Mouse (Mus musculus) neural tube, embryonic 14.5 days (tissue): ENCODE data around the gene Ccdc22. TPM values are rescaled to one million over a fixed set of nuclear protein-coding genes. Genes with fewer than 3 reads are reported as not detected.

Source experiments
- ATAC-seq: fragments of 200-750 bp; cut with Nextera tagmentation; 2 replicates; pipeline ENCODE4 v1.8.0; 2017; ENCODE audit warnings: low read depth, mild to moderate bottlenecking, moderate TSS enrichment, moderate library complexity
- H3K27ac ChIP-seq: fragments of 300-500 bp; sonication (generic); 2 replicates; pipeline ENCODE4 v1.5.1; 2014; ENCODE audit warnings: low read depth, mild to moderate bottlenecking, control low read depth, low read length, moderate library complexity, mixed read lengths
- H3K27me3 ChIP-seq: fragments of 300-500 bp; sonication (generic); 2 replicates; pipeline ENCODE4 v1.6.1; 2014; ENCODE audit warnings: low read length; ENCODE audit not compliant: control insufficient read depth, insufficient read depth
- H3K36me3 ChIP-seq: fragments of 300-500 bp; sonication (generic); 2 replicates; pipeline ENCODE4 v1.6.1; 2014; ENCODE audit warnings: low read length, mixed read lengths; ENCODE audit not compliant: control insufficient read depth, insufficient read depth
- H3K4me1 ChIP-seq: fragments of 300-500 bp; sonication (generic); 2 replicates; pipeline ENCODE4 v1.6.1; 2014; ENCODE audit warnings: low read length; ENCODE audit not compliant: control insufficient read depth, insufficient read depth
- H3K4me2 ChIP-seq: fragments of 300-500 bp; sonication (generic); 2 replicates; pipeline ENCODE4 v1.6.1; 2014; ENCODE audit warnings: mild to moderate bottlenecking, low read depth, low read length, control low read depth
- H3K4me3 ChIP-seq: fragments of 300-500 bp; sonication (generic); 2 replicates; pipeline ENCODE4 v1.5.1; 2014; ENCODE audit warnings: low read depth, low read length, control low read depth, mixed read lengths
- H3K9ac ChIP-seq: fragments of 300-500 bp; sonication (generic); replicated peaks from 2 replicates; pipeline ENCODE4 v1.6.1; 2014; ENCODE audit warnings: low read depth, mild to moderate bottlenecking, control low read depth, low read length, mixed read lengths
- H3K9me3 ChIP-seq: fragments of 300-500 bp; sonication (generic); 2 replicates; pipeline ENCODE4 v1.6.1; 2016; ENCODE audit warnings: low read length; ENCODE audit not compliant: control insufficient read depth
- WGBS: fragments of 180-500 bp; shearing (Covaris S2); extraction: QIAGEN DNeasy Blood & Tissue Kit; methylation state at CpG from one replicate; pipeline ENCODE4 v1.1.7; 2014; 5-methylcytosine and 5-hydroxymethylcytosine counted together
- polyA plus RNA-seq: library from polyadenylated mRNA; unstranded; fragments of >200 nt; fragmentation: Nextera tagmentation; extraction: Ambion mirVana; gene quantifications from 2 replicates; pipeline ENCODE4 v1.2.1, GENCODE M21; 2014

The Ccdc22 gene
- polyA plus RNA-seq, 1 experiment from 2014 or later, result 27.0 TPM

GRCm38 (mm10) chrX:7566352-7566751, 39.0 kb downstream of the Ccdc22 start:
- H3K9ac ChIP-seq, result no peak overlapping the region
- no peak for ATAC-seq
- H3K27ac ChIP-seq, result no peak overlapping the region
- H3K27me3 ChIP-seq, result no peaks in the 10 kb centered on the region
- H3K9me3 ChIP-seq, result no peaks in the 10 kb centered on the region
- no peak overlapping the region for H3K4me3 ChIP-seq
- WGBS, result 89% methylated on average over 6 of the region's 6 CpGs
- no peaks in the 10 kb centered on the region for H3K4me1 ChIP-seq
- H3K4me2 ChIP-seq, result no peak overlapping the region
- H3K36me3 ChIP-seq, result no peaks in the 10 kb centered on the region

GRCm38 (mm10) chrX:7563076-7563475, 42.2 kb downstream of the Ccdc22 start:
- Histone ChIP-seq H3K27ac (no peak overlapping the region), H3K4me3 (no peak overlapping the region), H3K9me3 (no peaks in the 10 kb centered on the region), H3K9ac (no peak overlapping the region), H3K27me3 (no peaks in the 10 kb centered on the region), H3K4me1 (no peaks in the 10 kb centered on the region), H3K4me2 (no peak overlapping the region), H3K36me3 (no peaks in the 10 kb centered on the region)
- WGBS, result 36% methylated on average over 2 of the region's 2 CpGs
- no peak for ATAC-seq

- Histone ChIP-seq H3K4me3 (no peak overlapping the region), H3K9me3 (no peaks in the 10 kb centered on the region; the same call in 1 of the 2 replicates), H3K9ac (no peak overlapping the region), H3K4me2 (no peak overlapping the region), H3K36me3 (no peaks in the 10 kb centered on the region), H3K4me1 (no peaks in the 10 kb centered on the region), H3K27ac (no peak overlapping the region), H3K27me3 (no peaks in the 10 kb centered on the region)
- 92% methylated on average over 4 of the region's 4 CpGs for WGBS
- ATAC-seq, result no peak
These were observed 51.8 kb downstream of the Ccdc22 start for GRCm38 (mm10) chrX:7553474-7553873.

Other genes with a start within 250 kb of the Ccdc22 start
- 0.91 and 1.3 TPM in 2 replicates for gene Usp27x, start 229.7 kb downstream of the Ccdc22 start, polyA plus RNA-seq
- gene Foxp3, start 31.9 kb downstream of the Ccdc22 start, polyA plus RNA-seq, result 0.11 and 0.32 TPM in 2 replicates
- gene Ppp1r3f, start 31.2 kb downstream of the Ccdc22 start, polyA plus RNA-seq, result 6.2 and 7.3 TPM in 2 replicates
- 0.12 and 0.23 TPM in 2 replicates for gene Cacna1f, start 1.6 kb upstream of the Ccdc22 start, polyA plus RNA-seq
- 81.4 and 149 TPM in 2 replicates for gene Syp, start 33.0 kb upstream of the Ccdc22 start, polyA plus RNA-seq
- gene Prickle3, start 51.7 kb upstream of the Ccdc22 start, polyA plus RNA-seq, result 1.3 and 2.0 TPM in 2 replicates
- 12.5 and 23.2 TPM in 2 replicates for gene Plp2, start 65.9 kb upstream of the Ccdc22 start, polyA plus RNA-seq
- gene Magix, start 75.7 kb upstream of the Ccdc22 start, polyA plus RNA-seq, result 0.20 TPM in 1 of 2 replicates, not detected in the other
- gene Gpkow, start 91.6 kb upstream of the Ccdc22 start, polyA plus RNA-seq, result 50.0 and 55.7 TPM in 2 replicates
- gene Wdr45, start 108.8 kb upstream of the Ccdc22 start, polyA plus RNA-seq, result 22.3 and 23.6 TPM in 2 replicates
- gene Gm45208, start 116.7 kb upstream of the Ccdc22 start, polyA plus RNA-seq, result 0.47 and 2.9 TPM in 2 replicates
- gene Praf2, start 122.9 kb upstream of the Ccdc22 start, polyA plus RNA-seq, result 137 and 147 TPM in 2 replicates
- gene Ccdc120, start 145.4 kb upstream of the Ccdc22 start, polyA plus RNA-seq, result 55.9 and 57.1 TPM in 2 replicates
- gene Tfe3, start 157.0 kb upstream of the Ccdc22 start, polyA plus RNA-seq, result 16.6 and 23.8 TPM in 2 replicates
- gene Gripap1, start 184.2 kb upstream of the Ccdc22 start, polyA plus RNA-seq, result 57.3 and 74.5 TPM in 2 replicates
- gene Kcnd1, start 216.8 kb upstream of the Ccdc22 start, polyA plus RNA-seq, result 5.8 and 7.7 TPM in 2 replicates
- 26.8 and 28.1 TPM in 2 replicates for gene Otud5, start 235.8 kb upstream of the Ccdc22 start, polyA plus RNA-seq